Mouse (Mus musculus) hindbrain, embryonic 11.5 days (tissue): ENCODE data around the gene Usf1. TPM values are rescaled to one million over a fixed set of nuclear protein-coding genes. Genes with fewer than 3 reads are reported as not detected.

Source experiments
- ATAC-seq: fragments of 200-750 bp; cut with Nextera tagmentation; 2 replicates; pipeline ENCODE4 v1.8.0; 2017; ENCODE audit warnings: mild to moderate bottlenecking, moderate TSS enrichment, moderate library complexity; ENCODE audit not compliant: low FRiP score
- DNase-seq: peaks from one replicate; pipeline ENCODE4 v3.0.0-alpha.2; 2015; ENCODE audit warnings: low spot score
- H3K27ac ChIP-seq: fragments of 300-500 bp; sonication (generic); 2 replicates; pipeline ENCODE4 v1.5.1; 2014; ENCODE audit warnings: mild to moderate bottlenecking, low read depth, low read length
- H3K27me3 ChIP-seq: fragments of 300-500 bp; sonication (generic); 2 replicates; pipeline ENCODE4 v1.6.1; 2014; ENCODE audit warnings: mild to moderate bottlenecking, low read length, moderate library complexity, mixed read lengths; ENCODE audit not compliant: control insufficient read depth, insufficient read depth
- H3K36me3 ChIP-seq: fragments of 300-500 bp; sonication (generic); 2 replicates; pipeline ENCODE4 v1.6.1; 2014; ENCODE audit warnings: mild to moderate bottlenecking, low read length, moderate library complexity, mixed read lengths; ENCODE audit not compliant: control insufficient read depth, insufficient read depth
- H3K4me1 ChIP-seq: fragments of 300-500 bp; sonication (generic); replicated peaks from 2 replicates; pipeline ENCODE4 v1.6.1; 2014; ENCODE audit warnings: low read length, mixed read lengths; ENCODE audit not compliant: control insufficient read depth, insufficient read depth
- H3K4me2 ChIP-seq: fragments of 300-500 bp; sonication (generic); replicated peaks from 2 replicates; pipeline ENCODE4 v1.6.1; 2014; ENCODE audit warnings: mild to moderate bottlenecking, low read depth, low read length
- H3K4me3 ChIP-seq: fragments of 300-500 bp; sonication (generic); 2 replicates; pipeline ENCODE4 v1.5.1; 2014; ENCODE audit warnings: low read depth, low read length
- H3K9ac ChIP-seq: fragments of 300-500 bp; sonication (generic); 2 replicates; pipeline ENCODE4 v1.6.1; 2014; ENCODE audit warnings: low read depth, low read length
- H3K9me3 ChIP-seq: fragments of 300-500 bp; sonication (generic); 2 replicates; pipeline ENCODE4 v1.6.1; 2016; ENCODE audit warnings: low read length; ENCODE audit not compliant: control insufficient read depth
- WGBS: fragments of 180-500 bp; shearing (Covaris S2); extraction: QIAGEN DNeasy Blood & Tissue Kit; methylation state at CpG from one replicate; pipeline ENCODE4 v1.1.7; 2014; 5-methylcytosine and 5-hydroxymethylcytosine counted together
- polyA plus RNA-seq: library from polyadenylated mRNA; unstranded; fragments of >200 nt; fragmentation: Nextera tagmentation; extraction: Ambion mirVana; gene quantifications from 2 replicates; pipeline ENCODE4 v1.2.1, GENCODE M21; 2014

Gene Usf1
- polyA plus RNA-seq, 1 experiment from 2014 or later: 122 TPM

- DNase-seq (no peak), ATAC-seq (no peak)
- WGBS: 69% methylated on average over 1 of the region's 1 CpGs
- Histone ChIP-seq H3K9me3 (no peaks in the 10 kb centered on the region), H3K9ac (no peak overlapping the region), H3K4me2 (no peak overlapping the region), H3K27ac (no peak overlapping the region), H3K27me3 (no peaks in the 10 kb centered on the region; the same call in 1 of the 2 replicates), H3K4me1 (no peaks in the 10 kb centered on the region), H3K4me3 (no peak overlapping the region), H3K36me3 (no peaks in the 10 kb centered on the region)
Measured at GRCm38 (mm10) chr1:171410231-171410630, 882 bp upstream of the Usf1 start.

- Histone ChIP-seq H3K27me3 (no peaks in the 10 kb centered on the region; the same call in 1 of the 2 replicates), H3K4me2 (peak overlapping the region; percentile 47), H3K4me1 (no peaks in the 10 kb centered on the region), H3K9ac (peak overlapping the region; percentile 99), H3K36me3 (no peaks in the 10 kb centered on the region), H3K4me3 (peak overlapping the region; percentile 99), H3K9me3 (no peaks in the 10 kb centered on the region), H3K27ac (peak overlapping the region; percentile 86)
- under 1% methylated on average over 35 of the region's 39 CpGs for WGBS
- peak; percentile 88 for ATAC-seq
- no peak for DNase-seq
Measured at GRCm38 (mm10) chr1:171411492-171411941, 404 bp downstream of the Usf1 start.

- ATAC-seq: peak; percentile 61
- H3K4me3 ChIP-seq: peak overlapping the region; percentile 99
Measured at GRCm38 (mm10) chr1:171412001-171412441, 908 bp downstream of the Usf1 start.

GRCm38 (mm10) chr1:171412446-171412845 is 1.3 kb downstream of the Usf1 start:
- WGBS: 45% methylated on average over 3 of the region's 3 CpGs
- no peaks in the 10 kb centered on the region for H3K4me1 ChIP-seq
- ATAC-seq: peak; percentile 13; the same call in 1 of the 2 replicates

More at GRCm38 (mm10) chr1:171412001-171412441, 908 bp downstream of the Usf1 start:
- Histone ChIP-seq H3K9ac (peak overlapping the region; percentile 99), H3K36me3 (no peaks in the 10 kb centered on the region), H3K4me2 (peak overlapping the region; percentile 47), H3K9me3 (no peaks in the 10 kb centered on the region), H3K27ac (peak overlapping the region; percentile 86), H3K4me1 (no peaks in the 10 kb centered on the region), H3K27me3 (no peaks in the 10 kb centered on the region; the same call in 1 of the 2 replicates)
- 2% methylated on average over 20 of the region's 20 CpGs for WGBS
- peak; percentile 70 for DNase-seq

GRCm38 (mm10) chr1:171413608-171414007 is 2.5 kb downstream of the Usf1 start:
- Histone ChIP-seq H3K9ac (no peak overlapping the region), H3K36me3 (peaks cover 7% of the 10 kb centered on the region; the same call in 1 of the 2 replicates), H3K9me3 (no peaks in the 10 kb centered on the region), H3K27ac (no peak overlapping the region), H3K4me3 (no peak overlapping the region), H3K4me1 (no peaks in the 10 kb centered on the region), H3K27me3 (no peaks in the 10 kb centered on the region; the same call in 1 of the 2 replicates), H3K4me2 (no peak overlapping the region)
- ATAC-seq (no peak), DNase-seq (no peak)
- WGBS: 75% methylated on average over 8 of the region's 8 CpGs

More at GRCm38 (mm10) chr1:171412446-171412845, 1.3 kb downstream of the Usf1 start:
- Histone ChIP-seq H3K4me3 (peak overlapping the region; percentile 99), H3K27ac (peak overlapping the region; percentile 86; the same call in 1 of the 2 replicates), H3K9me3 (no peaks in the 10 kb centered on the region), H3K9ac (peak overlapping the region; percentile 99), H3K27me3 (no peaks in the 10 kb centered on the region; the same call in 1 of the 2 replicates), H3K36me3 (no peaks in the 10 kb centered on the region), H3K4me2 (peak overlapping the region; percentile 47)
- DNase-seq: peak; percentile 47

- whole genome bisulfite sequencing: 92% methylated on average over 5 of the region's 5 CpGs
- no peaks in the 10 kb centered on the region for H3K9me3 ChIP-seq
- no peak within 1 kb of the TSS for H3K4me3 ChIP-seq
- H3K27me3 ChIP-seq: no peaks in the 10 kb centered on the region
- H3K4me1 ChIP-seq: no peaks in the 10 kb centered on the region
- no peak within 1 kb of the TSS for H3K4me2 ChIP-seq
- H3K9ac ChIP-seq: no peak within 1 kb of the TSS
- H3K27ac ChIP-seq: no peak within 1 kb of the TSS
- peaks cover 7% of the 10 kb centered on the region; the same call in 1 of the 2 replicates for H3K36me3 ChIP-seq
- no peak for DNase-seq
- no peak for ATAC-seq
Measured at GRCm38 (mm10) chr1:171418660-171419059, 7.5 kb downstream of the Usf1 start, which contains the start of gene Tstd1. TSS of gene Tstd1 (plus strand) at chr1:171418872.

GRCm38 (mm10) chr1:171419291-171419882 is 8.3 kb downstream of the Usf1 start:
- H3K27me3 ChIP-seq: no peaks in the 10 kb centered on the region
- no peak overlapping the region for H3K27ac ChIP-seq
- H3K4me2 ChIP-seq: no peak overlapping the region
- no peak overlapping the region for H3K4me3 ChIP-seq
- H3K36me3 ChIP-seq: peaks cover 7% of the 10 kb centered on the region; the same call in 1 of the 2 replicates
- peak; percentile 23; the same call in 1 of the 2 replicates for ATAC-seq
- DNase-seq: no peak
- H3K4me1 ChIP-seq: no peaks in the 10 kb centered on the region
- 61% methylated on average over 12 of the region's 12 CpGs for WGBS
- no peaks in the 10 kb centered on the region for H3K9me3 ChIP-seq
- no peak overlapping the region for H3K9ac ChIP-seq

- no peak overlapping the region for H3K9ac ChIP-seq
- no peaks in the 10 kb centered on the region for H3K4me1 ChIP-seq
- H3K4me2 ChIP-seq: no peak overlapping the region
- H3K27me3 ChIP-seq: no peaks in the 10 kb centered on the region
- 84% methylated on average over 5 of the region's 5 CpGs for WGBS
- no peaks in the 10 kb centered on the region for H3K9me3 ChIP-seq
- DNase-seq (no peak), ATAC-seq (peak; percentile 34; the same call in 1 of the 2 replicates)
- H3K27ac ChIP-seq: no peak overlapping the region
- H3K4me3 ChIP-seq: no peak overlapping the region
- H3K36me3 ChIP-seq: peaks cover 7% of the 10 kb centered on the region; the same call in 1 of the 2 replicates
Measured at GRCm38 (mm10) chr1:171419905-171420304, 8.8 kb downstream of the Usf1 start.
